Mouse (Mus musculus) stomach, embryonic 14.5 days (tissue): ENCODE data around the gene Xk. TPM values are rescaled to one million over a fixed set of nuclear protein-coding genes. Genes with fewer than 3 reads are reported as not detected.

Experiments
- ATAC-seq: fragments of 200-750 bp; cut with Nextera tagmentation; 2 replicates; pipeline ENCODE4 v1.8.0; 2017; ENCODE audit warnings: low read depth, moderate TSS enrichment; ENCODE audit not compliant: insufficient number of reproducible peaks, insufficient read depth, low FRiP score
- H3K27ac ChIP-seq: fragments of 300-500 bp; sonication (generic); 2 replicates; pipeline ENCODE4 v1.5.1; 2014; ENCODE audit warnings: mild to moderate bottlenecking, low read length, moderate library complexity, mixed read lengths
- H3K27me3 ChIP-seq: fragments of 300-500 bp; sonication (generic); 2 replicates; pipeline ENCODE4 v1.6.1; 2014; ENCODE audit warnings: low read length, control low read depth, mixed read lengths; ENCODE audit not compliant: control insufficient read depth, insufficient read depth
- H3K36me3 ChIP-seq: fragments of 300-500 bp; sonication (generic); 2 replicates; pipeline ENCODE4 v1.6.1; 2014; ENCODE audit warnings: mild to moderate bottlenecking, control low read depth, low read length, moderate library complexity, mixed read lengths; ENCODE audit not compliant: control insufficient read depth, insufficient read depth
- H3K4me1 ChIP-seq: fragments of 300-500 bp; sonication (generic); 2 replicates; pipeline ENCODE4 v1.6.1; 2014; ENCODE audit warnings: low read length, control low read depth, mixed read lengths; ENCODE audit not compliant: control insufficient read depth, insufficient read depth
- H3K4me2 ChIP-seq: fragments of 300-500 bp; sonication (generic); replicated peaks from 2 replicates; pipeline ENCODE4 v1.6.1; 2014; ENCODE audit warnings: low read depth, low read length, control low read depth
- H3K4me3 ChIP-seq: fragments of 300-500 bp; sonication (generic); 2 replicates; pipeline ENCODE4 v1.5.1; 2014; ENCODE audit warnings: low read depth, low read length, control low read depth
- H3K9ac ChIP-seq: fragments of 300-500 bp; sonication (generic); replicated peaks from 2 replicates; pipeline ENCODE4 v1.6.1; 2014; ENCODE audit warnings: low read depth, mild to moderate bottlenecking, control low read depth, low read length, moderate library complexity, mixed read lengths
- H3K9me3 ChIP-seq: fragments of 300-500 bp; sonication (generic); 2 replicates; pipeline ENCODE4 v1.6.1; 2016; ENCODE audit warnings: low read depth, low read length, control low read depth; ENCODE audit not compliant: control insufficient read depth
- whole genome bisulfite sequencing: fragments of 180-500 bp; shearing (Covaris S2); extraction: QIAGEN DNeasy Blood & Tissue Kit; methylation state at CpG from one replicate; pipeline ENCODE4 v1.1.7; 2014; 5-methylcytosine and 5-hydroxymethylcytosine counted together
- polyA plus RNA-seq: library from polyadenylated mRNA; unstranded; fragments of >200 nt; fragmentation: Nextera tagmentation; extraction: Ambion mirVana; gene quantifications from 2 replicates; pipeline ENCODE4 v1.2.1, GENCODE M21; 2014

Xk gene
- polyA plus RNA-seq = 4.1 and 5.0 TPM in 2 replicates

DNA sequence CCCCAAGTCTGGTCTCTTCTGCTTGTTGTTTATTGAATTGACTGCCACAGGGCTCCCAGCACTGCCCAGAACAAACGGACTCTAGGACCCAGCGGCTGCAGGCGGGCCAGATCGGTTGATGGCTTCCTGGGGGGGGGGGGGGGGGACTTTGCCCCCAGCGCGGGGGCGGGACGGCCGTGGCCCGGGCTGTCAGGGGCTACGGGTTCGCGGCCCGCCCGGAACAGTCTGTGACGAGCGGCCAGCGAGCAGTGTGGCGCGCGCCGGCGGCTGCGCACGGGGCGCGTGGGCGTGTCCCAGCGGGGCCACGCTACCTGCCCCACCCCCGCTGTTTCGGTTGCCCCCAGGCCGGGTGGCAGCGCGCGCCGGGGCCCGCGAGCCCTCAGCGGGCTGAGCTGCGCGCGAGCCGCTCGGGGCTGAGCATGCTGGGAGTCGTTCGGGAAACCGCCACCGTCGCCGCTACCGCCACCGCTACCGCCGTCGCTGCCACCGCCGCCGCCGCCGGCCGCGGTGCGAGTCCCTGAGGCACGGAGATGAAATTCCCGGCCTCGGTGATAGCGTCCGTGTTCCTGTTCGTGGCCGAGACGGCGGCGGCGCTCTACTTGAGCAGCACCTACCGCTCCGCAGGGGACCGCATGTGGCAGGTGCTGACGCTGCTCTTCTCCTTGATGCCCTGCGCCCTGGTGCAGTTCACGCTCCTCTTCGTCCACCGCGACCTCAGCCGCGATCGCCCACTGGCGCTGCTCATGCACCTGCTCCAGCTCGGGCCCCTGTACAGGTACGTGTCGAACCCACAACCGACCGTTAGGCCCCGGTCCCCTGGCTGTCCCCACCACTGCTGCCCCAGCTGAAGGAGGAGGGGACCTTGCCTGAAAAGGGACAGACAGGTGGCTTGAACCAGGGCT is at the start of gene Xk:
Xk (plus strand) TSS at position 297 of the 902 bp plus-strand sequence.
- H3K4me2 ChIP-seq = peak within 1 kb of the TSS; percentile 39
- H3K27ac ChIP-seq = no peak within 1 kb of the TSS
- no peaks in the 10 kb centered on the region for H3K9me3 ChIP-seq
- H3K36me3 ChIP-seq = no peaks in the 10 kb centered on the region
- no peaks in the 10 kb centered on the region for H3K27me3 ChIP-seq
- no peaks in the 10 kb centered on the region for H3K4me1 ChIP-seq
- peak within 1 kb of the TSS; percentile 18; the same call in 1 of the 2 replicates for H3K9ac ChIP-seq
- WGBS = 13% methylated on average over 44 of the region's 94 CpGs
- ATAC-seq = peak; percentile 87; the same call in 1 of the 2 replicates
- H3K4me3 ChIP-seq = peak within 1 kb of the TSS; percentile 44

DNA sequence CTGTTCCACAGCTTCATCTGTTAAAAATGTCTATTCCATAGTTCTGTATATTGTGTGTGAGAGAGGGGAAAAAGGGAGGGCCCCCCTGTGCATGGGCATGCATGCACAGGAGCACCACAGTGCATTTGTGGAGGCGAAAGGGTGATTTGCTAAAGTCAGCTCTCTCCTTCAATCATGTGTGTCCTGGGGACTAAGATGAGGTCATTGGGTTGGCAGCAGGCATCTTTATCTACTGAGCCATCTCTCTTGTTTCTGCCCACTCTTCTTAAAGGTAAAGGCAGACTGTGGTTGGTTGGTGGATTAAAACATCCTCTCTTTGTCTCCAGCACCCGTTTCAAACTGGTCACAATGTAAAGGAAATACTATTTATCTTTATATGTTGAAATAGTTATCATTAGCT is 45.5 kb upstream of the Xk start:
- H3K4me1 ChIP-seq = no peaks in the 10 kb centered on the region
- H3K9ac ChIP-seq = no peak overlapping the region
- H3K4me2 ChIP-seq = no peak overlapping the region
- H3K4me3 ChIP-seq = no peak overlapping the region
- H3K27ac ChIP-seq = no peak overlapping the region
- H3K27me3 ChIP-seq = no peaks in the 10 kb centered on the region
- H3K9me3 ChIP-seq = no peaks in the 10 kb centered on the region
- no peaks in the 10 kb centered on the region for H3K36me3 ChIP-seq
- no peak for ATAC-seq
- 61% methylated on average over 2 of the region's 2 CpGs for WGBS

- H3K4me1 ChIP-seq = no peaks in the 10 kb centered on the region
- no peak overlapping the region for H3K4me3 ChIP-seq
- H3K4me2 ChIP-seq = no peak overlapping the region
- no peak for ATAC-seq
- H3K27ac ChIP-seq = no peak overlapping the region
- H3K9me3 ChIP-seq = no peaks in the 10 kb centered on the region
- WGBS = 80% methylated on average over 5 of the region's 5 CpGs
- no peaks in the 10 kb centered on the region for H3K27me3 ChIP-seq
- no peak overlapping the region for H3K9ac ChIP-seq
- no peaks in the 10 kb centered on the region for H3K36me3 ChIP-seq
These were observed 31.6 kb upstream of the Xk start for GRCm38 (mm10) chrX:9240737-9241591.

DNA sequence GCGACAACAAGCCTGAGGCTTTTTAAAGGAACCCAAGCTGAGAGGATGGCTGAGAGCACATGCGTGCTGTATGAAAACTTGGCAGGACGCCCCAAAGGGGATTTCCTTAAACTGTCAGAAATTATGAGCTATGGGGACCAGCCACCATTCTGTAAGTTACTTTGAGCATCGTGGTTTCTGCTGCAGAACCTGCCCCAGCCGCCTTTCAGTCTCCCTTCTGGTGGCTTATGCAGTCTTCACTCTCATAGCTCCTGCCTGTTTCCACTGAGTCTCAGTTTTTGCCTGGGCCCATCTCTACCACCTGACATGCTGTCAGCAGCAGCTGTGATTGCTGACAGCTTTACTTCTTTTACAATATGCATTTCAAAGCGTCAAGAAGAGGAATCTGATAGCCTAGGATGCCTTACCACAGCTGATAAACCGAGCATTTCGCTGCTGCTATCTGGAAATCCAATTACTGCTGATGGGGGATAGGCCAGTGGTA is 29.1 kb upstream of the Xk start:
- no peaks in the 10 kb centered on the region for H3K36me3 ChIP-seq
- H3K27me3 ChIP-seq = no peaks in the 10 kb centered on the region
- WGBS = 39% methylated on average over 8 of the region's 8 CpGs
- no peak overlapping the region for H3K4me3 ChIP-seq
- no peak overlapping the region for H3K9ac ChIP-seq
- ATAC-seq = peak; percentile 49; the same call in 1 of the 2 replicates
- H3K4me1 ChIP-seq = no peaks in the 10 kb centered on the region
- no peak overlapping the region for H3K4me2 ChIP-seq
- no peak overlapping the region for H3K27ac ChIP-seq
- no peaks in the 10 kb centered on the region for H3K9me3 ChIP-seq

- Histone ChIP-seq H3K9me3 (no peaks in the 10 kb centered on the region), H3K27ac (no peak overlapping the region), H3K36me3 (no peaks in the 10 kb centered on the region), H3K9ac (no peak overlapping the region), H3K4me2 (no peak overlapping the region), H3K27me3 (no peaks in the 10 kb centered on the region), H3K4me3 (no peak overlapping the region), H3K4me1 (no peaks in the 10 kb centered on the region)
- WGBS = 65% methylated on average over 12 of the region's 12 CpGs
- peak; percentile 84 for ATAC-seq
These were observed 27.8 kb upstream of the Xk start for GRCm38 (mm10) chrX:9244603-9245336.

DNA sequence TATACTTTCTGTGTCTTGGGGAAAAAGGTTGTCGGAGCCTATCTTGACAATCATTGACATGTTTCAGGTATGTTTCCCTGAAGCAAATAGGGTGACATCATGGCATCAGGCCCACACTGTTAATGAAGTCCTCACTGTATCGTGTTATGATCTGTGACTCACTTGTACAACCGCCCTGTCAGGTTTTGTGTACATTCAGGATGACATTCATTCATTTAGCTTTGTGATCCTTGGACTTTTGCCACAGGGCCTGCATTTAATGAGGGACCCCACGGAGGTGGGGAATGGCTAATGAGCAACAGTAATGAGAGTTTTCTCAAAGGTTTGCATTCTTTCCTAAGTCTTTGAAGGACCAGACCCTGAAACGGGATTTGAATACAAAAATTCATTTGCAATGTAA is 23.6 kb upstream of the Xk start:
- Histone ChIP-seq H3K4me1 (no peaks in the 10 kb centered on the region), H3K4me2 (no peak overlapping the region), H3K9me3 (no peaks in the 10 kb centered on the region), H3K36me3 (no peaks in the 10 kb centered on the region), H3K27ac (no peak overlapping the region), H3K4me3 (no peak overlapping the region), H3K27me3 (no peaks in the 10 kb centered on the region), H3K9ac (no peak overlapping the region)
- 0 out of 2 replicates have a peak, but pooled peaks have one; percentile 56 for ATAC-seq
- WGBS = 50% methylated on average over 5 of the region's 5 CpGs

- H3K36me3 ChIP-seq = no peaks in the 10 kb centered on the region
- no peaks in the 10 kb centered on the region for H3K4me1 ChIP-seq
- no peaks in the 10 kb centered on the region for H3K9me3 ChIP-seq
- H3K4me2 ChIP-seq = no peak overlapping the region
- no peak overlapping the region for H3K4me3 ChIP-seq
- H3K27ac ChIP-seq = no peak overlapping the region
- no peak overlapping the region for H3K9ac ChIP-seq
- 68% methylated on average over 10 of the region's 10 CpGs for WGBS
- no peak for ATAC-seq
- H3K27me3 ChIP-seq = no peaks in the 10 kb centered on the region
These were observed 18.6 kb upstream of the Xk start for GRCm38 (mm10) chrX:9253990-9254389.

DNA sequence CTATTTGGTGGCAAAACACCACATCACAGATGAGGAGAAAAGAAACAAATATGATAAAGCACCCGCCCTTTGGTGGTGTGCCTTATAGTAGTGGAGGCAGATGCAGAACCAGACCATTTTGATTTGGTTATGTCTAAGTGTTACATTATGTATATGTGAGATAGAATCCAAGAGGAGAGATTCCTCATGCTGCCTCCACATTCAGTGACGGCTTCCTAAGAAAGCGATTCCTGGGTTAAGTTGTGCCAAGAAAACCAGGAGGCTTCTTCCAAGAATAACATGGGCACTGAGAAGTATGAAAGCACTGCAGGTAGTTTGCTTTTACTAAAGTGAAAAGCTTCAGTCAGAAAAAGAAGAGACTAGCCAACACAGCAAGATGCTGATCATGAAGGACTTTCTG is 17.7 kb upstream of the Xk start:
- H3K9me3 ChIP-seq = no peaks in the 10 kb centered on the region
- H3K4me3 ChIP-seq = no peak overlapping the region
- no peak for ATAC-seq
- H3K27ac ChIP-seq = no peak overlapping the region
- no peaks in the 10 kb centered on the region for H3K4me1 ChIP-seq
- H3K36me3 ChIP-seq = no peaks in the 10 kb centered on the region
- H3K4me2 ChIP-seq = no peak overlapping the region
- H3K27me3 ChIP-seq = no peaks in the 10 kb centered on the region
- WGBS = 92% methylated on average over 3 of the region's 3 CpGs
- H3K9ac ChIP-seq = no peak overlapping the region
